Mouse (Mus musculus): Measurements from ENCODE around the gene Ahnak2. TPM values are rescaled to one million over a fixed set of nuclear protein-coding genes. Genes with fewer than 3 reads are reported as not detected.

Gene Ahnak2
- polyA plus RNA-seq, 2 experiments: 0.06 to 0.13 TPM

- DNase-seq (ENCODE audit: low read depth in 3 of 3, low spot score in 3 of 3): no peak
- Histone ChIP-seq H3K9ac (replicated peaks) (no peak overlapping the region), H3K27ac (no peak overlapping the region), H3K4me1 (replicated peaks; ENCODE audit: control insufficient read depth in 2 of 2, insufficient read depth in 2 of 2, low read length in 1 of 2) (no peaks in the 10 kb centered on the region), H3K36me3 (replicated peaks; ENCODE audit: control insufficient read depth, insufficient read depth, low read depth) (no peaks in the 10 kb centered on the region), H3K9me3 (ENCODE audit: control insufficient read depth, low read length) (no peaks in the 10 kb centered on the region), H3K4me2 (ENCODE audit: low read depth) (no peak overlapping the region), H3K4me3 (ENCODE audit: insufficient read depth in 1 of 2, low read depth in 2 of 2, low read length in 2 of 2) (no peak overlapping the region), H3K27me3 (ENCODE audit: control insufficient read depth, insufficient read depth, low read length) (no peaks in the 10 kb centered on the region)
- TF ChIP-seq EP300 (IDR thresholded peaks at IDR 0.05; ENCODE audit: low read depth): no peak
- no peak for TF ChIP-seq CTCF (IDR thresholded peaks at IDR 0.05; ENCODE audit: low read depth)
- ATAC-seq (ENCODE audit: insufficient read depth): no peak
- WGBS (ENCODE audit: insufficient replicate concordance): 65% methylated on average over 10 of the region's 10 CpGs
These were observed 69.9 kb downstream of the Ahnak2 start for GRCm38 (mm10) chr12:112732591-112732990.

- H3K27ac ChIP-seq: no peak overlapping the region
- TF ChIP-seq CTCF (IDR thresholded peaks at IDR 0.05; ENCODE audit: low read depth) (no peak), EP300 (IDR thresholded peaks at IDR 0.05; ENCODE audit: low read depth) (no peak)
- ATAC-seq (ENCODE audit: insufficient read depth) (no peak), DNase-seq (ENCODE audit: low read depth in 3 of 3, low spot score in 3 of 3) (no peak)
- no peak overlapping the region for H3K4me3 ChIP-seq (ENCODE audit: insufficient read depth in 1 of 2, low read depth in 2 of 2, low read length in 2 of 2)
- no peaks in the 10 kb centered on the region for H3K4me1 ChIP-seq (replicated peaks; ENCODE audit: control insufficient read depth in 2 of 2, insufficient read depth in 2 of 2, low read length in 1 of 2)
- H3K9me3 ChIP-seq (ENCODE audit: control insufficient read depth, low read length): no peaks in the 10 kb centered on the region
- no peak overlapping the region for H3K4me2 ChIP-seq (ENCODE audit: low read depth)
- no peaks in the 10 kb centered on the region for H3K36me3 ChIP-seq (replicated peaks; ENCODE audit: control insufficient read depth, insufficient read depth, low read depth)
- H3K9ac ChIP-seq (replicated peaks): no peak overlapping the region
- no peaks in the 10 kb centered on the region for H3K27me3 ChIP-seq (ENCODE audit: control insufficient read depth, insufficient read depth, low read length)
- WGBS (ENCODE audit: insufficient replicate concordance): 56% methylated on average over 14 of the region's 14 CpGs
These were observed 71.6 kb downstream of the Ahnak2 start for GRCm38 (mm10) chr12:112730808-112731207.

- DNase-seq (ENCODE audit: low read depth in 3 of 3, low spot score in 3 of 3) (no peak), ATAC-seq (ENCODE audit: insufficient read depth) (no peak)
- no peak overlapping the region for H3K27ac ChIP-seq
- no peak overlapping the region for H3K4me3 ChIP-seq (ENCODE audit: insufficient read depth in 1 of 2, low read depth in 2 of 2, low read length in 2 of 2)
- no peak overlapping the region for H3K4me2 ChIP-seq (ENCODE audit: low read depth)
- 65% methylated on average over 8 of the region's 8 CpGs for WGBS (ENCODE audit: insufficient replicate concordance)
- H3K27me3 ChIP-seq (ENCODE audit: control insufficient read depth, insufficient read depth, low read length): peaks cover 7% of the 10 kb centered on the region
- no peaks in the 10 kb centered on the region for H3K36me3 ChIP-seq (replicated peaks; ENCODE audit: control insufficient read depth, insufficient read depth, low read depth)
- no peak for TF ChIP-seq CTCF (IDR thresholded peaks at IDR 0.05; ENCODE audit: low read depth)
- TF ChIP-seq EP300 (IDR thresholded peaks at IDR 0.05; ENCODE audit: low read depth): no peak
- no peak overlapping the region for H3K9ac ChIP-seq (replicated peaks)
- H3K4me1 ChIP-seq (replicated peaks; ENCODE audit: control insufficient read depth in 2 of 2, insufficient read depth in 2 of 2, low read length in 1 of 2): no peaks in the 10 kb centered on the region
- no peaks in the 10 kb centered on the region for H3K9me3 ChIP-seq (ENCODE audit: control insufficient read depth, low read length)
These were observed 74.7 kb downstream of the Ahnak2 start for GRCm38 (mm10) chr12:112727801-112728200.

- Histone ChIP-seq H3K9me3 (ENCODE audit: control insufficient read depth, low read length) (no peaks in the 10 kb centered on the region), H3K27ac (no peak overlapping the region), H3K36me3 (replicated peaks; ENCODE audit: control insufficient read depth, insufficient read depth, low read depth) (no peaks in the 10 kb centered on the region), H3K9ac (replicated peaks) (no peak overlapping the region), H3K27me3 (ENCODE audit: control insufficient read depth, insufficient read depth, low read length) (peaks cover 30% of the 10 kb centered on the region), H3K4me1 (replicated peaks; ENCODE audit: control insufficient read depth in 2 of 2, insufficient read depth in 2 of 2, low read length in 1 of 2) (no peaks in the 10 kb centered on the region; a peak in 1 of 4 replicates), H3K4me2 (ENCODE audit: low read depth) (no peak overlapping the region), H3K4me3 (ENCODE audit: insufficient read depth in 1 of 2, low read depth in 2 of 2, low read length in 2 of 2) (no peak overlapping the region)
- DNase-seq (ENCODE audit: low read depth in 3 of 3, low spot score in 3 of 3): peak in 2 of 3 experiments; percentile 20 to 28
- TF ChIP-seq CTCF (IDR thresholded peaks at IDR 0.05; ENCODE audit: low read depth): peak; percentile 64
- no peak for TF ChIP-seq EP300 (IDR thresholded peaks at IDR 0.05; ENCODE audit: low read depth)
- 60% methylated on average over 11 of the region's 11 CpGs for WGBS (ENCODE audit: insufficient replicate concordance)
- ATAC-seq (ENCODE audit: insufficient read depth): peak; percentile 13; the same call in 1 of the 2 replicates
These were observed 78.2 kb downstream of the Ahnak2 start for GRCm38 (mm10) chr12:112724077-112724805.

GRCm38 (mm10) chr12:112723445-112723844 lies 79.0 kb downstream of the Ahnak2 start:
- 71% methylated on average over 6 of the region's 6 CpGs for WGBS (ENCODE audit: insufficient replicate concordance)
- Histone ChIP-seq H3K4me1 (replicated peaks; ENCODE audit: control insufficient read depth in 2 of 2, insufficient read depth in 2 of 2, low read length in 1 of 2) (no peaks in the 10 kb centered on the region; a peak in 1 of 4 replicates), H3K27ac (no peak overlapping the region), H3K27me3 (ENCODE audit: control insufficient read depth, insufficient read depth, low read length) (peaks cover 30% of the 10 kb centered on the region), H3K9me3 (ENCODE audit: control insufficient read depth, low read length) (no peaks in the 10 kb centered on the region), H3K4me2 (ENCODE audit: low read depth) (no peak overlapping the region), H3K4me3 (ENCODE audit: insufficient read depth in 1 of 2, low read depth in 2 of 2, low read length in 2 of 2) (no peak overlapping the region), H3K36me3 (replicated peaks; ENCODE audit: control insufficient read depth, insufficient read depth, low read depth) (no peaks in the 10 kb centered on the region), H3K9ac (replicated peaks) (no peak overlapping the region)
- DNase-seq (ENCODE audit: low read depth in 3 of 3, low spot score in 3 of 3) (no peak), ATAC-seq (ENCODE audit: insufficient read depth) (no peak)
- TF ChIP-seq CTCF (IDR thresholded peaks at IDR 0.05; ENCODE audit: low read depth): no peak
- no peak for TF ChIP-seq EP300 (IDR thresholded peaks at IDR 0.05; ENCODE audit: low read depth)

Data from liver, embryonic 14.5 days (tissue).